Mouse (Mus musculus): ENCODE measurements at regions not wholly inside any gene's neighbourhood (a gene's known extent, or its start where the extent isn't known, plus 50 kb on each side); places are given as distances from the start of the nearest gene placed in this dataset.

GRCm38 (mm10) chr10:67607297-67608032 is 58.7 kb upstream of the Ado start:
- TF ChIP-seq CTCF (IDR thresholded peaks at IDR 0.05; ENCODE audit: low read depth) (no peak), EP300 (IDR thresholded peaks at IDR 0.05; ENCODE audit: low read depth) (no peak)

Measured in liver, embryonic 14.5 days (tissue).